Mouse (Mus musculus) olfactory bulb, adult 2 months (tissue): ENCODE measurements around the gene Atg13.

ENCODE experiments used
- CTCF ChIP-seq: fragments of 200-500 bp; IDR thresholded peaks from 2 replicates; pipeline ENCODE4 v1.5.1; 2012; ENCODE audit warnings: low read depth, mild to moderate bottlenecking, low read length, moderate library complexity; ENCODE audit not compliant: insufficient read depth
- POLR2A ChIP-seq: fragments of 200-500 bp; IDR thresholded peaks from 2 replicates; pipeline ENCODE4 v1.6.1; 2012; ENCODE audit warnings: mild to moderate bottlenecking, low read depth, low read length, moderate library complexity; ENCODE audit not compliant: insufficient read depth

- TF ChIP-seq CTCF (no peak), POLR2A (no peak)
These were observed 14.2 kb downstream of the Atg13 start for GRCm38 (mm10) chr2:91696225-91696590.
